Mouse (Mus musculus) intestine, postnatal 0 days (tissue): ENCODE results near the gene Lsm3. TPM values are rescaled to one million over a fixed set of nuclear protein-coding genes. Genes with fewer than 3 reads are reported as not detected.

ENCODE experiments used
- ATAC-seq: fragments of 200-750 bp; cut with Nextera tagmentation; 2 replicates; pipeline ENCODE4 v1.8.0; 2017; ENCODE audit warnings: mild to moderate bottlenecking, moderate TSS enrichment, moderate library complexity
- H3K27ac ChIP-seq: fragments of 300-500 bp; sonication (generic); 2 replicates; pipeline ENCODE4 v1.5.1; 2014; ENCODE audit warnings: mild to moderate bottlenecking, low read depth, low read length, moderate library complexity
- H3K27me3 ChIP-seq: fragments of 300-500 bp; sonication (generic); replicated peaks from 2 replicates; pipeline ENCODE4 v1.6.1; 2014; ENCODE audit warnings: low read length, mixed read lengths; ENCODE audit not compliant: control insufficient read depth, insufficient read depth
- H3K36me3 ChIP-seq: fragments of 300-500 bp; sonication (generic); 2 replicates; pipeline ENCODE4 v1.6.1; 2014; ENCODE audit warnings: mild to moderate bottlenecking, moderate library complexity; ENCODE audit not compliant: control insufficient read depth, insufficient read depth
- H3K4me1 ChIP-seq: fragments of 300-500 bp; sonication (generic); replicated peaks from 2 replicates; pipeline ENCODE4 v1.6.1; 2014; ENCODE audit warnings: antibody characterized with exemption, low read length, mixed read lengths; ENCODE audit not compliant: control insufficient read depth, insufficient read depth
- H3K4me2 ChIP-seq: fragments of 300-500 bp; sonication (generic); replicated peaks from 2 replicates; pipeline ENCODE4 v1.6.1; 2014; ENCODE audit warnings: low read depth, mild to moderate bottlenecking, moderate library complexity
- H3K4me3 ChIP-seq: fragments of 300-500 bp; sonication (generic); 2 replicates; pipeline ENCODE4 v1.5.1; 2014; ENCODE audit warnings: low read depth, low read length
- H3K9ac ChIP-seq: fragments of 300-500 bp; sonication (generic); 2 replicates; pipeline ENCODE4 v1.6.1; 2014; ENCODE audit warnings: mild to moderate bottlenecking, low read depth, low read length
- H3K9me3 ChIP-seq: fragments of 300-500 bp; sonication (generic); 2 replicates; pipeline ENCODE4 v1.6.1; 2016; ENCODE audit warnings: mixed run types; ENCODE audit not compliant: control insufficient read depth
- CTCF ChIP-seq: sonication (generic); IDR thresholded peaks from 2 replicates; pipeline ENCODE4 v1.5.1; 2016; ENCODE audit warnings: low read depth, mild to moderate bottlenecking, control low read depth, antibody characterized with exemption, moderate library complexity
- WGBS: fragments of 180-500 bp; shearing (Covaris S2); extraction: QIAGEN DNeasy Blood & Tissue Kit; methylation state at CpG from one replicate; pipeline ENCODE4 v1.1.7; 2014; 5-methylcytosine and 5-hydroxymethylcytosine counted together
- polyA plus RNA-seq: library from polyadenylated mRNA; unstranded; fragments of >200 nt; fragmentation: Nextera tagmentation; extraction: Ambion mirVana; gene quantifications from 2 replicates; pipeline ENCODE4 v1.2.1, GENCODE M21; 2015

Lsm3 gene
- polyA plus RNA-seq, 1 experiment from 2014 or later = 139 TPM

DNA sequence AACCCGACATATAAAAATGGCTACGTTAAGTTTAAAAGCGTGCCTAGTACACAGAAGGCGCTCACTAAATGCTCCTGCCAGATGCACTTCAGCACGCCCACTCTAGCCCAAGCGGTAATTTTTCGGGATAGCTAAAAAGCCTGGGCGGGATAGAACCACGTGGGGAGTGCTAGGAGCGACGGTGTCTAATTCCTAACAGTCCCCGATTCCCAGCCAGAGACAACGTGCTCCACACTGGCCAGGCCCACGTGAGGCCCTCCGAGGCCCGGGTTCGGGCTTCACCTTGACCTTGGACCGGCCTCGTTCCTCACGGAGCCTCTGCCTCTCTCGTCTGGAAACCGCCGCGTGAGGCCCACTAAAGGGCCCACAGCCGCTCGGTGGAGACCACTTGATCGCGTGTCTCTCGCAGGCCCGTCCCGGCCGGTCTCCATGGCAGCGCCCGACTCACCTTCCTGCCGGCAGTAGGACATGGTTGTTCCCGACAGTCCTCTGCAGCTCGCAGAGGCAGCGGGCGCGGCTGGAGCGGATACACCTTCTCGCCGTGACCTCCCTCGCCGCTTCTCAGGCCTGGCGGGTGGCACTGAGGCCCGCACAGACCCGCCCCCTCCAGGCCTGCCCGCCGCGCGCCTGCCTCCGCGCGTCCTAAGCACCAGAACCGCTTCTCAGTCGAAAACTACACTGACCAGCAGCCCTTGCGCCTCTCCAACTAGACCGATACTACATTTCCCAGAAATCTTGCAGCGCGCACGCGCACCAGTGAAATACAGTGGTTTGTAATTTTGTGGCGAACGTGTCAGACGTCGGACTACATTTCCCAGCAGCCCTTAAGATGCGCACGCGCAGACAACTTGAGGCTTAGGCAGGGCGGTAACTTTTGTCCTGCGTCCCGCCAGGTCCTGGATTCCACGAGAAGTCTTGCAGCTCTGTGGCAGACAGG, 42.6 kb upstream of the Lsm3 start, which contains the start of the genes Chchd4 and Tmem43:
Gene Chchd4, minus strand, starts transcription at position 679 of the 937 bp plus-strand sequence.
Gene Tmem43, plus strand, starts transcription at position 836 of the 937 bp plus-strand sequence.
- under 1% methylated on average over 74 of the region's 74 CpGs for WGBS
- TF ChIP-seq CTCF = 0 out of 2 replicates have a peak, but pooled peaks have one; percentile 19
- peak; percentile 96 for ATAC-seq
- Histone ChIP-seq H3K36me3 (peaks cover 14% of the 10 kb centered on the region), H3K9ac (peak within 1 kb of the TSS; percentile 74), H3K4me1 (peaks cover 9% of the 10 kb centered on the region), H3K4me2 (peak within 1 kb of the TSS; percentile 66), H3K4me3 (peak within 1 kb of the TSS; percentile 78), H3K27ac (peak within 1 kb of the TSS; percentile 88), H3K9me3 (no peaks in the 10 kb centered on the region), H3K27me3 (no peaks in the 10 kb centered on the region)

DNA sequence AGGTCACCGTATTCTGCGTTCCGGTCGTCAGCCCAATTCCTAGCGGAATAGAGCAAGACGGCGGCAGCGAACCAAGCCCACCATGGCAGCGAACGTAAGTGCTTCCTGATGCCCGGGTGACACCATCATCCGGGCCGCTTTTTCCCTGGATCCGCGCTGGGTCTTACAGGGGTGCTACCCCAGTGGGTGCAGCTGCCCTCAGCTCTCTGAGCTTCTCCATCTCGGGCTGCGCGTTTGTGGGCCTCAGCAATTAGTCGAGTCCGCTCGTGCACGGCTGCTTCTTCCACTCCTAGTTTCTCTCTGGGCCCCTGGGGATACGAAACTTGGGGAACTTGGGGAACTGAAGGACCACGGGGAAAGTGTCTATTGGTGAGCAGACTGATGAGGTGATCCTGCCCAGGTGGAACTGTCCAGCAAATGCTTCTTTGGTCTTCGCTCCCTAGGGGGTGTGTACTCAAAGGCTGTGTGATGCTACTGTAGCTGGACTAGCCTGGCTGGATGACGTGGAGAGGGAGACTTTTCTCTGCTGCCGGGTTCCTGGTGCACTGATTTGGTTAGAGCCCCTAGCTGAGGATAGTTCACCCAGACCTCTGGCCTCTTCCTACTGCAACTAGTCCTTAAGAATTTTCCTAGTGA, 41.8 kb upstream of the Lsm3 start:
- Histone ChIP-seq H3K4me2 (peak overlapping the region; percentile 66), H3K27ac (peak overlapping the region; percentile 71), H3K36me3 (peaks cover 18% of the 10 kb centered on the region), H3K27me3 (no peaks in the 10 kb centered on the region), H3K9me3 (no peaks in the 10 kb centered on the region), H3K4me1 (peaks cover 9% of the 10 kb centered on the region), H3K4me3 (peak overlapping the region; percentile 78), H3K9ac (peak overlapping the region; percentile 66)
- WGBS = under 1% methylated on average over 27 of the region's 27 CpGs
- peak; percentile 13; the same call in 1 of the 2 replicates for TF ChIP-seq CTCF
- peak; percentile 16; the same call in 1 of the 2 replicates for ATAC-seq

DNA sequence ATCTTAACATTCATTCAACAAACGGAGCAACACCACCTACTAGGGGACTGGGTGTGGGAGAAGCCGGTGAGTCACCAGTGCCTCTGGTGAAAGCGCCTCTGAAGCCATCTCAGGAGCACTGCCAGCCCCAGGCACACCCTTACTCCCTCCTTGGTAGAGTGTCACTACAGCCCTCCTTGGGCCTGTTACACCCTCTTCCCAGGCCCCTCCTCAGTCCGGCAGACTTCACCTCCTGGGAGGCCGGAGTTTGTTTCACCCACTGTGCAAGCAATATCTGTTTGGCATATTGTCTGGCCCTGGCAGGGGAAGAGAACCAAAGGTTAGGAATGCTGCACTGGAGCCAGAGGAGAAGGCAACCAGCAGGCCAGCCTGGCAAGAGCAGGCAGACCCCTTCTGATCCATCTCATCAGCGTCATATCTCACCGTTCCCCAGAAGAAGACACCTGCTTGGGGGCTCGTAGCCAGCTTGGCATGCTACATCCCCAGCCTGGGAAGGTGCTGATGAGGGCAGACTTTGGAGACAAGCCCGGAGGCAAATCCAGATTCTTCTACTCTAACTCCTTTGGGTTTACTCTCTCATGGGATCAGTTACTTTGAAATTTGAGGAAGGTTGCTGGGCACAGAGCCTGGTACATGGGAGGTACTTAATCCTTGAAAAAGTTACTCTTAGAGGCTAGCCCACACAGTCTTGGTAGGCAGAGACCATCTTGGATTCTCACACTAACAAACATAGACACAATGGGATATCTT, 41.1 kb upstream of the Lsm3 start:
- Histone ChIP-seq H3K4me1 (peaks cover 9% of the 10 kb centered on the region), H3K27ac (peak overlapping the region; percentile 71; the same call in 1 of the 2 replicates), H3K4me2 (peak overlapping the region; percentile 66), H3K4me3 (peak overlapping the region; percentile 78), H3K36me3 (peaks cover 24% of the 10 kb centered on the region), H3K9me3 (no peaks in the 10 kb centered on the region), H3K9ac (peak overlapping the region; percentile 66), H3K27me3 (no peaks in the 10 kb centered on the region)
- no peak for ATAC-seq
- TF ChIP-seq CTCF = no peak
- WGBS = 47% methylated on average over 9 of the region's 9 CpGs

DNA sequence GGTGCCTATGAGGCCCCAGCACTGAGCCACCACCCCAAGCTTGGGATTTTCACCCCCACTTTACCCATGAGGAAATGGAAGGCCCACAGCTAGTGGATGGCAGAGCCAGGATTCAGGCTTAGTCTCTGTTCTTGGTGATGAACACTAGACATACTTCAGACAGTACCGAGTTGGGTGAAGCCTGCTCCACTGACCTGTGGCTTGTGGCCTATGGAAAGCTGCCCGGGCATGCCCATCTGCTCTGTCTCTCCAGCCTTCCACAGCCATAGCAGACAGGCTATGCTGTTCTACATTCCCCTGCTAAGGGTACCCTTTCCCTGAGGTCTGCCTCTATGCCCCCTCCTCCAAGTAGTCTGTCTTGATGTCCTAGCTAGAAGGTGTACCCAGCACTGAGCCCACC, 39.2 kb upstream of the Lsm3 start:
- Histone ChIP-seq H3K27ac (no peak overlapping the region), H3K9ac (no peak overlapping the region), H3K4me3 (no peak overlapping the region), H3K4me2 (no peak overlapping the region), H3K4me1 (peaks cover 9% of the 10 kb centered on the region), H3K27me3 (no peaks in the 10 kb centered on the region), H3K36me3 (peaks cover 43% of the 10 kb centered on the region), H3K9me3 (no peaks in the 10 kb centered on the region)
- TF ChIP-seq CTCF = no peak
- no peak for ATAC-seq
- WGBS = 94% methylated on average over 2 of the region's 2 CpGs

DNA sequence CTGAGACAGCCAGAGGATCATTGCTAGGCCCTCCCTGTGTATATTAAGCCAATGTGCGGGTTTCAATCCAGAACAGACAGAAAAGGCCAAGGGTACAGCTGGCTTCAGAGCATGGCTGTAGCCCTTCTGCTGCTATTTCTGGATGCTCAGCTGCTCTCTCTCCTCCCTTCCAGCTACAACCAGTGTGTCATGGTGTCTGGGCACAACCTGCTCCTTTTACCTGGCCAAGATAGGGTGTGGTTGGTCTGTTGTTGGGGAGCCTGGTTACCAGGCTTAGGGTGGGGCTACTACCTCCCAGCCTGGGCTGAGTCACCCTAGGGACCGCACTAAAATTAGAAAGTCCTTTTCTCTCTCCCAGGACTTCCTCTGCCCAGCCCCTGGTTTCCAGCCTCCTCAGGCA, 32.4 kb upstream of the Lsm3 start:
- Histone ChIP-seq H3K27me3 (no peaks in the 10 kb centered on the region), H3K9ac (no peak overlapping the region), H3K36me3 (peaks cover 93% of the 10 kb centered on the region), H3K4me1 (no peaks in the 10 kb centered on the region), H3K9me3 (no peaks in the 10 kb centered on the region), H3K4me2 (no peak overlapping the region), H3K27ac (no peak overlapping the region), H3K4me3 (no peak overlapping the region)
- ATAC-seq = no peak
- 88% methylated on average over 2 of the region's 2 CpGs for whole genome bisulfite sequencing
- TF ChIP-seq CTCF = no peak
